Mouse (Mus musculus) ovary, postnatal 10 days (tissue): ENCODE data around the gene Ogfod2.

Experiments used
- DNase-seq: peaks from one replicate; pipeline ENCODE4 v3.0.0; 2022; ENCODE audit warnings: low spot score

Ogfod2 gene

DNA sequence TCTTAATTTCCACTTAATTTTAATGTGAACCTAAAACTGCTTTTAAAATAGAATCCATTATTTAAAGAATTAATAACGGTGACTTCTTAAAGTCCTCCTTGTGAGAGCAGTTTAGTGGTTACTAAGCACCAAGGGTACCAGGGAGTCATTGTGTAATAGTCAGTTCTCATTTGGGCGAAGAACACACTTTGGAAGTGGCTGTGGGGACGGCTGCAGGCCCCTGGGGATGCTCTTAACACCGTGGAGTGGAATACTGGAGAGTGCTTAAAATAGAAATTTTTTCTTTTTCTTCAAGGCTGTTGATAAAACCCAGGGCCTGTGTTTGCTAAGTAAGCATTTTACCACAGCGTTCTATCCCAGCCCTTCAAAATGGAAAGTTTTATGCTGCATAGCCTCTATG lies 43.8 kb downstream of the Ogfod2 start:
- DNase-seq: no peak

- no peak for DNase-seq
These were observed 46.2 kb downstream of the Ogfod2 start for GRCm38 (mm10) chr5:124158305-124158704.

- DNase-seq: no peak
These were observed 47.4 kb downstream of the Ogfod2 start for GRCm38 (mm10) chr5:124159453-124159852.

GRCm38 (mm10) chr5:124161831-124162230 lies 49.7 kb downstream of the Ogfod2 start:
- DNase-seq: no peak

- DNase-seq: no peak
These were observed 50.5 kb downstream of the Ogfod2 start for GRCm38 (mm10) chr5:124162577-124162976.

GRCm38 (mm10) chr5:124163445-124163844 lies 51.3 kb downstream of the Ogfod2 start:
- DNase-seq: no peak
